Mouse (Mus musculus) cerebellum, adult 18-20 months (tissue): ENCODE measurements around the gene Gm20917.
"Not testable (repeated sequence)": the region's sequence is repeated elsewhere in the genome, so short reads cannot be mapped to it uniquely, and the experiment has no call there.

Experiments
- DNase-seq, 2 experiments: peaks; one replicate each; pipeline ENCODE4 v3.0.0; 2021

Gm20917 gene

GRCm38 (mm10) chrY:79151022-79151421, at the start of gene Gm20917:
TSS of gene Gm20917 (minus strand) at chrY:79151122.
- DNase-seq, result not testable (repeated sequence)
